Mouse (Mus musculus): ENCODE data around the gene Zdhhc5. TPM values are rescaled to one million over a fixed set of nuclear protein-coding genes. Genes with fewer than 3 reads are reported as not detected.
A peak's percentile ranks its signal among the peaks of the same experiment; 100 is the strongest.

The Zdhhc5 gene
- total RNA-seq, 4 experiments from 2014 or later = 59.4 to 67.2 (median 63.7) TPM

- no peak for DNase-seq (ENCODE audit: low spot score)
Observed at GRCm38 (mm10) chr2:84647051-84647568, 67.9 kb downstream of the Zdhhc5 start.

GRCm38 (mm10) chr2:84646138-84646537 is 68.8 kb downstream of the Zdhhc5 start:
- DNase-seq (ENCODE audit: low spot score) = no peak

GRCm38 (mm10) chr2:84640833-84641232 is 74.1 kb downstream of the Zdhhc5 start:
- DNase-seq (ENCODE audit: low spot score) = no peak

- DNase-seq (ENCODE audit: low spot score) = peak; percentile 84
Observed at GRCm38 (mm10) chr2:84638428-84639220, 76.4 kb downstream of the Zdhhc5 start.

Small RNA genes within 50 kb of the gene (microRNA-seq; reads per million reads assigned to microRNA genes)
- gene Mir130a = 2,601 reads per million, percentile 89 among the genes with 10 or more reads in this experiment

Other genes starting within 250 kb of the Zdhhc5 start
- gene Tfpi, start 238.4 kb downstream of the Zdhhc5 start, total RNA-seq (2022) = 10 to 100 TPM; 39.5 to 67.3 (median 48.9) TPM
- 10 to 100 TPM; 47.1 to 62.3 (median 51.3) TPM for gene Ctnnd1, start 64.4 kb downstream of the Zdhhc5 start, total RNA-seq (2022)
- gene Btbd18, start 56.1 kb downstream of the Zdhhc5 start, total RNA-seq (2022) = not detected
- 10 to 100 TPM; 24.0 to 25.9 (median 24.0) TPM for gene Selenoh, start 44.4 kb downstream of the Zdhhc5 start, total RNA-seq (2022)
- 1 to 10 TPM; 2.7 to 9.6 (median 4.9) TPM for gene Gm28635, start 37.1 kb downstream of the Zdhhc5 start, total RNA-seq (2022)
- 10 to 100 TPM; 11.5 to 13.4 (median 12.8) TPM for gene Med19, start 36.8 kb downstream of the Zdhhc5 start, total RNA-seq (2022)
- 100 to 1,000 TPM in 3 of 4 experiments, 10 to 100 TPM in 1; 95.0 to 143 (median 120) TPM for gene Tmx2, start 36.0 kb downstream of the Zdhhc5 start, total RNA-seq (2022)
- gene Clp1, start 12.2 kb upstream of the Zdhhc5 start, total RNA-seq (2022) = 1 to 10 TPM; 4.0 to 6.5 (median 4.6) TPM
- under 1 TPM; 0.46 to 0.84 (median 0.50) TPM for gene Ypel4, start 18.9 kb upstream of the Zdhhc5 start, total RNA-seq (2022)
- 1 to 10 TPM; 1.2 to 1.8 (median 1.4) TPM for gene Gm19426, start 28.5 kb upstream of the Zdhhc5 start, total RNA-seq (2022)
- gene Serping1, start 60.3 kb upstream of the Zdhhc5 start, total RNA-seq (2022) = 10 to 100 TPM; 58.4 to 76.5 (median 69.2) TPM
- 10 to 100 TPM; 11.8 to 37.6 (median 13.6) TPM for gene Ube2l6, start 83.6 kb upstream of the Zdhhc5 start, total RNA-seq (2022)
- gene Smtnl1, start 107.5 kb upstream of the Zdhhc5 start, total RNA-seq (2022) = under 1 TPM in 2 of 4 experiments, not detected in 2; 0.14 to 0.16 TPM
- gene Timm10, start 111.8 kb upstream of the Zdhhc5 start, total RNA-seq (2022) = 100 to 1,000 TPM; 119 to 134 (median 122) TPM
- gene Slc43a1, start 123.7 kb upstream of the Zdhhc5 start, total RNA-seq (2022) = 1 to 10 TPM; 1.6 to 2.8 (median 2.2) TPM
- 1 to 10 TPM; 1.6 to 3.9 (median 2.3) TPM for gene Rtn4rl2, start 171.5 kb upstream of the Zdhhc5 start, total RNA-seq (2022)
- 10 to 100 TPM; 60.6 to 71.4 (median 66.2) TPM for gene Slc43a3, start 221.4 kb upstream of the Zdhhc5 start, total RNA-seq (2022)